Mouse (Mus musculus): ENCODE measurements around the gene Gas2l1. TPM values are rescaled to one million over a fixed set of nuclear protein-coding genes. Genes with fewer than 3 reads are reported as not detected.

Gene Gas2l1
- polyA plus RNA-seq, 1 experiment = 69.3 TPM

GRCm38 (mm10) chr11:5017506-5017905 lies 47.6 kb downstream of the Gas2l1 start:
- H3K27me3 ChIP-seq (ENCODE audit: control insufficient read depth, insufficient read depth, insufficient read length) = no peaks in the 10 kb centered on the region
- no peak for TF ChIP-seq REST (IDR thresholded peaks at IDR 0.05; ENCODE audit: insufficient read depth, insufficient read length)
- TF ChIP-seq TCF12 (IDR thresholded peaks at IDR 0.05; ENCODE audit: insufficient read depth, poor library complexity, severe bottlenecking) = no peak
- no peak for TF ChIP-seq E2F4 (IDR thresholded peaks at IDR 0.05; ENCODE audit: insufficient read depth)
- TF ChIP-seq MYOD1 (IDR thresholded peaks at IDR 0.05; ENCODE audit: control insufficient read depth in 1 of 3, insufficient read length in 2 of 3, low read depth in 2 of 3) = no peak
- TF ChIP-seq POLR2AphosphoS2 (IDR thresholded peaks at IDR 0.05; ENCODE audit: insufficient read length, low read depth) = no peak
- TF ChIP-seq SRF (IDR thresholded peaks at IDR 0.05; ENCODE audit: control insufficient read depth, insufficient read length, low read depth) = no peak
- no peak for TF ChIP-seq MYOG (IDR thresholded peaks at IDR 0.05; ENCODE audit: control insufficient read depth in 1 of 3, insufficient read depth in 1 of 3, insufficient read length in 2 of 3, low read depth in 2 of 3)
- TF ChIP-seq MAX (IDR thresholded peaks at IDR 0.05; ENCODE audit: low read depth) = no peak
- no peak for TF ChIP-seq POLR2A (IDR thresholded peaks at IDR 0.05; ENCODE audit: insufficient read length, low read depth)
- no peak for TF ChIP-seq TCF3 (IDR thresholded peaks at IDR 0.05; ENCODE audit: insufficient read length, low read depth)
- TF ChIP-seq USF1 (IDR thresholded peaks at IDR 0.05; ENCODE audit: low read depth) = no peak
- no peak for TF ChIP-seq CEBPB (IDR thresholded peaks at IDR 0.05; ENCODE audit: insufficient read depth, poor library complexity, severe bottlenecking)
- peaks cover 32% of the 10 kb centered on the region for H3K36me3 ChIP-seq (ENCODE audit: control insufficient read depth, insufficient read depth)
- no peak overlapping the region for H3ac ChIP-seq (ENCODE audit: control insufficient read depth, insufficient read length)
- H3K4me3 ChIP-seq = no peak overlapping the region
- H3K4me2 ChIP-seq (ENCODE audit: low read depth) = no peak overlapping the region
- H3K79me2 ChIP-seq (ENCODE audit: control insufficient read depth, insufficient read depth) = no peaks in the 10 kb centered on the region

GRCm38 (mm10) chr11:5016286-5016685 lies 48.8 kb downstream of the Gas2l1 start:
- H3K79me2 ChIP-seq (ENCODE audit: control insufficient read depth, insufficient read depth) = no peaks in the 10 kb centered on the region
- H3K4me3 ChIP-seq = no peak overlapping the region
- H3ac ChIP-seq (ENCODE audit: control insufficient read depth, insufficient read length) = no peak overlapping the region
- no peaks in the 10 kb centered on the region for H3K27me3 ChIP-seq (ENCODE audit: control insufficient read depth, insufficient read depth, insufficient read length)
- peak in 2 of 3 experiments; percentile 18 to 70 for TF ChIP-seq MYOG (IDR thresholded peaks at IDR 0.05; ENCODE audit: control insufficient read depth in 1 of 3, insufficient read depth in 1 of 3, insufficient read length in 2 of 3, low read depth in 2 of 3)
- no peak for TF ChIP-seq TCF12 (IDR thresholded peaks at IDR 0.05; ENCODE audit: insufficient read depth, poor library complexity, severe bottlenecking)
- TF ChIP-seq USF1 (IDR thresholded peaks at IDR 0.05; ENCODE audit: low read depth) = no peak
- TF ChIP-seq E2F4 (IDR thresholded peaks at IDR 0.05; ENCODE audit: insufficient read depth) = no peak
- TF ChIP-seq MYOD1 (IDR thresholded peaks at IDR 0.05; ENCODE audit: control insufficient read depth in 1 of 3, insufficient read length in 2 of 3, low read depth in 2 of 3) = peak; percentile 69 to 84 (median 76)
- TF ChIP-seq TCF3 (IDR thresholded peaks at IDR 0.05; ENCODE audit: insufficient read length, low read depth) = no peak
- TF ChIP-seq CEBPB (IDR thresholded peaks at IDR 0.05; ENCODE audit: insufficient read depth, poor library complexity, severe bottlenecking) = 0 out of 2 replicates have a peak, but pooled peaks have one; percentile 12
- H3K36me3 ChIP-seq (ENCODE audit: control insufficient read depth, insufficient read depth) = peaks cover 25% of the 10 kb centered on the region
- H3K4me2 ChIP-seq (ENCODE audit: low read depth) = peak overlapping the region; percentile 69

- peak in 1 of 3 experiments; percentile 10 for TF ChIP-seq MYOD1 (IDR thresholded peaks at IDR 0.05; ENCODE audit: control insufficient read depth in 1 of 3, insufficient read length in 2 of 3, low read depth in 2 of 3)
- TF ChIP-seq USF1 (IDR thresholded peaks at IDR 0.05; ENCODE audit: low read depth) = no peak
- peak overlapping the region; percentile 69 for H3K4me2 ChIP-seq (ENCODE audit: low read depth)
- no peaks in the 10 kb centered on the region for H3K27me3 ChIP-seq (ENCODE audit: control insufficient read depth, insufficient read depth, insufficient read length)
- no peak overlapping the region for H3K4me3 ChIP-seq
- peaks cover 25% of the 10 kb centered on the region for H3K36me3 ChIP-seq (ENCODE audit: control insufficient read depth, insufficient read depth)
- no peak overlapping the region for H3ac ChIP-seq (ENCODE audit: control insufficient read depth, insufficient read length)
- H3K79me2 ChIP-seq (ENCODE audit: control insufficient read depth, insufficient read depth) = no peaks in the 10 kb centered on the region
These were observed 49.4 kb downstream of the Gas2l1 start for GRCm38 (mm10) chr11:5015720-5016119.

- Histone ChIP-seq H3ac (ENCODE audit: control insufficient read depth, insufficient read length) (no peak overlapping the region), H3K4me2 (ENCODE audit: low read depth) (no peak overlapping the region), H3K36me3 (ENCODE audit: control insufficient read depth, insufficient read depth) (peaks cover 5% of the 10 kb centered on the region), H3K4me3 (no peak overlapping the region), H3K27me3 (ENCODE audit: control insufficient read depth, insufficient read depth, insufficient read length) (no peaks in the 10 kb centered on the region), H3K79me2 (ENCODE audit: control insufficient read depth, insufficient read depth) (no peaks in the 10 kb centered on the region)
- no peak for TF ChIP-seq E2F4 (IDR thresholded peaks at IDR 0.05; ENCODE audit: insufficient read depth)
- no peak for TF ChIP-seq SRF (IDR thresholded peaks at IDR 0.05; ENCODE audit: control insufficient read depth, insufficient read length, low read depth)
- TF ChIP-seq USF1 (IDR thresholded peaks at IDR 0.05; ENCODE audit: low read depth) = no peak
- TF ChIP-seq TCF12 (IDR thresholded peaks at IDR 0.05; ENCODE audit: insufficient read depth, poor library complexity, severe bottlenecking) = no peak
- TF ChIP-seq MYOD1 (IDR thresholded peaks at IDR 0.05; ENCODE audit: control insufficient read depth in 1 of 3, insufficient read length in 2 of 3, low read depth in 2 of 3) = no peak
- TF ChIP-seq POLR2AphosphoS2 (IDR thresholded peaks at IDR 0.05; ENCODE audit: insufficient read length, low read depth) = no peak
- TF ChIP-seq REST (IDR thresholded peaks at IDR 0.05; ENCODE audit: insufficient read depth, insufficient read length) = no peak
These were observed 52.9 kb downstream of the Gas2l1 start for GRCm38 (mm10) chr11:5012213-5012715.

- TF ChIP-seq TCF3 (IDR thresholded peaks at IDR 0.05; ENCODE audit: insufficient read length, low read depth) (no peak), MYOD1 (IDR thresholded peaks at IDR 0.05; ENCODE audit: control insufficient read depth in 1 of 3, insufficient read length in 2 of 3, low read depth in 2 of 3) (no peak), SRF (IDR thresholded peaks at IDR 0.05; ENCODE audit: control insufficient read depth, insufficient read length, low read depth) (no peak), USF1 (IDR thresholded peaks at IDR 0.05; ENCODE audit: low read depth) (no peak), POLR2AphosphoS2 (IDR thresholded peaks at IDR 0.05; ENCODE audit: insufficient read length, low read depth) (no peak), MYOG (IDR thresholded peaks at IDR 0.05; ENCODE audit: control insufficient read depth in 1 of 3, insufficient read depth in 1 of 3, insufficient read length in 2 of 3, low read depth in 2 of 3) (no peak), POLR2A (IDR thresholded peaks at IDR 0.05; ENCODE audit: insufficient read length, low read depth) (no peak), E2F4 (IDR thresholded peaks at IDR 0.05; ENCODE audit: insufficient read depth) (no peak), MAX (IDR thresholded peaks at IDR 0.05; ENCODE audit: low read depth) (no peak)
- Histone ChIP-seq H3K79me2 (ENCODE audit: control insufficient read depth, insufficient read depth) (no peaks in the 10 kb centered on the region), H3K36me3 (ENCODE audit: control insufficient read depth, insufficient read depth) (peaks cover 5% of the 10 kb centered on the region), H3K4me3 (no peak overlapping the region), H3K4me2 (ENCODE audit: low read depth) (no peak overlapping the region), H3K27me3 (ENCODE audit: control insufficient read depth, insufficient read depth, insufficient read length) (no peaks in the 10 kb centered on the region), H3ac (ENCODE audit: control insufficient read depth, insufficient read length) (no peak overlapping the region)
These were observed 53.6 kb downstream of the Gas2l1 start for GRCm38 (mm10) chr11:5011480-5011879.

Data from myocyte (in vitro differentiated cells).